Mouse (Mus musculus) cerebellum, adult 2 months (tissue): ENCODE data around the gene Ehd4. TPM values are rescaled to one million over a fixed set of nuclear protein-coding genes. Genes with fewer than 3 reads are reported as not detected.

Experiments used
- DNase-seq, 2 experiments: peaks; one replicate each; pipeline ENCODE4 v3.0.0; 2021
- H3K27ac ChIP-seq: fragments of 200-500 bp; 2 replicates; pipeline ENCODE4 v1.5.1; 2012; ENCODE audit warnings: low read length, control low read depth, inconsistent platforms; ENCODE audit not compliant: insufficient read depth
- H3K27me3 ChIP-seq: fragments of 200-500 bp; 2 replicates; pipeline ENCODE4 v1.6.1; 2012; ENCODE audit warnings: inconsistent platforms, mild to moderate bottlenecking, low read length, moderate library complexity; ENCODE audit not compliant: control insufficient read depth, insufficient read depth
- H3K4me1 ChIP-seq: fragments of 200-500 bp; 2 replicates; pipeline ENCODE4 v1.6.1; 2011; ENCODE audit warnings: low read length; ENCODE audit not compliant: control insufficient read depth, insufficient read depth
- H3K4me3 ChIP-seq: fragments of 200-500 bp; replicated peaks from 2 replicates; pipeline ENCODE3; 2011; ENCODE audit warnings: mild to moderate bottlenecking, low read depth, low read length, control low read depth; ENCODE audit not compliant: insufficient read depth
- CTCF ChIP-seq: fragments of 200-500 bp; IDR thresholded peaks from 2 replicates; pipeline ENCODE4 v1.5.1; 2011; ENCODE audit warnings: low read depth, mild to moderate bottlenecking, control low read depth, low read length, moderate library complexity, borderline replicate concordance; ENCODE audit not compliant: insufficient read depth
- POLR2A ChIP-seq: fragments of 200-500 bp; IDR thresholded peaks from 2 replicates; pipeline ENCODE4 v1.6.1; 2011; ENCODE audit warnings: low read length, control low read depth, borderline replicate concordance; ENCODE audit not compliant: insufficient read depth
- WGBS: fragments of 180-500 bp; shearing (Covaris S2); methylation state at CpG from one replicate; pipeline ENCODE4 v1.1.7; 2018; 5-methylcytosine and 5-hydroxymethylcytosine counted together
- polyA plus RNA-seq: library from polyadenylated mRNA; depleted of rRNA; stranded (reverse); fragments of >200 nt; gene quantifications from 2 replicates; pipeline ENCODE4 v1.2.3, GENCODE M21; 2012

Ehd4 gene
- polyA plus RNA-seq, 1 experiment, result 14.3 TPM

- no peak overlapping the region for H3K27ac ChIP-seq
- no peaks in the 10 kb centered on the region for H3K4me1 ChIP-seq
- H3K4me3 ChIP-seq, result no peak overlapping the region
- TF ChIP-seq POLR2A (no peak), CTCF (no peak)
- no peak for DNase-seq
- H3K27me3 ChIP-seq, result no peaks in the 10 kb centered on the region
- WGBS, result 79% methylated on average over 3 of the region's 3 CpGs
Observed at GRCm38 (mm10) chr2:120087391-120087790, 67.0 kb downstream of the Ehd4 start.

- Histone ChIP-seq H3K4me3 (no peak overlapping the region), H3K27ac (no peak overlapping the region), H3K27me3 (no peaks in the 10 kb centered on the region), H3K4me1 (no peaks in the 10 kb centered on the region)
- WGBS, result 91% methylated on average over 3 of the region's 3 CpGs
- no peak for DNase-seq
- no peak for TF ChIP-seq CTCF
- TF ChIP-seq POLR2A, result no peak
Observed at GRCm38 (mm10) chr2:120086038-120086437, 68.4 kb downstream of the Ehd4 start.

- WGBS, result 74% methylated on average over 14 of the region's 14 CpGs
- no peaks in the 10 kb centered on the region for H3K4me1 ChIP-seq
- H3K4me3 ChIP-seq, result no peak overlapping the region
- no peak overlapping the region for H3K27ac ChIP-seq
- no peaks in the 10 kb centered on the region for H3K27me3 ChIP-seq
- DNase-seq, result no peak
- TF ChIP-seq CTCF (peak; percentile 40), POLR2A (no peak)
Observed at GRCm38 (mm10) chr2:120084593-120085361, 69.6 kb downstream of the Ehd4 start.

GRCm38 (mm10) chr2:120082416-120082815 lies 72.0 kb downstream of the Ehd4 start:
- H3K4me3 ChIP-seq, result no peak overlapping the region
- H3K4me1 ChIP-seq, result no peaks in the 10 kb centered on the region
- DNase-seq, result no peak
- TF ChIP-seq POLR2A (no peak), CTCF (no peak)
- H3K27ac ChIP-seq, result no peak overlapping the region
- no peaks in the 10 kb centered on the region for H3K27me3 ChIP-seq
- 73% methylated on average over 2 of the region's 2 CpGs for WGBS

GRCm38 (mm10) chr2:120076076-120076705 lies 78.2 kb downstream of the Ehd4 start:
- WGBS, result 2% methylated on average over 36 of the region's 36 CpGs
- peak; percentile 66 for TF ChIP-seq CTCF
- no peak for TF ChIP-seq POLR2A
- peak; percentile 77 for DNase-seq
- Histone ChIP-seq H3K4me3 (peak overlapping the region; percentile 60), H3K27me3 (no peaks in the 10 kb centered on the region), H3K27ac (no peak overlapping the region), H3K4me1 (0 out of 2 replicates have a peak, but pooled peaks cover 3% of the 10 kb centered on the region)

GRCm38 (mm10) chr2:120074096-120074495 lies 80.3 kb downstream of the Ehd4 start:
- 0 out of 2 replicates have a peak, but pooled peaks cover 3% of the 10 kb centered on the region for H3K4me1 ChIP-seq
- TF ChIP-seq CTCF (no peak), POLR2A (no peak)
- 59% methylated on average over 4 of the region's 4 CpGs for WGBS

GRCm38 (mm10) chr2:120069466-120069990 lies 84.9 kb downstream of the Ehd4 start:
- H3K4me3 ChIP-seq, result no peak overlapping the region
- DNase-seq, result no peak
- TF ChIP-seq POLR2A (no peak), CTCF (no peak)
- H3K4me1 ChIP-seq, result no peaks in the 10 kb centered on the region
- no peak overlapping the region for H3K27ac ChIP-seq
- 57% methylated on average over 8 of the region's 8 CpGs for WGBS
- H3K27me3 ChIP-seq, result no peaks in the 10 kb centered on the region

More at GRCm38 (mm10) chr2:120074096-120074495, 80.3 kb downstream of the Ehd4 start:
- H3K4me3 ChIP-seq, result no peak overlapping the region
- H3K27me3 ChIP-seq, result no peaks in the 10 kb centered on the region
- peak; percentile 18 to 42 for DNase-seq
- no peak overlapping the region for H3K27ac ChIP-seq
